Mouse (Mus musculus): ENCODE results near the gene Dzip1. TPM values are rescaled to one million over a fixed set of nuclear protein-coding genes. Genes with fewer than 3 reads are reported as not detected.

The Dzip1 gene
- polyA plus RNA-seq, 1 experiment: 47.2 TPM

GRCm38 (mm10) chr14:118937533-118938492, 12.6 kb upstream of the Dzip1 start, which contains the start of gene Dnajc3:
TSS of gene Dnajc3 (plus strand) at chr14:118937976.
- H3K36me3 ChIP-seq (ENCODE audit: control insufficient read depth, insufficient read depth, low read length, poor library complexity, severe bottlenecking): no peaks in the 10 kb centered on the region
- H3K4me3 ChIP-seq (ENCODE audit: low read depth, low read length): peak within 1 kb of the TSS; percentile 70
- peaks cover 7% of the 10 kb centered on the region for H3K4me1 ChIP-seq (ENCODE audit: control insufficient read depth, insufficient read depth, low read length)
- H3K27me3 ChIP-seq (ENCODE audit: control insufficient read depth, insufficient read depth, low read length, poor library complexity, severe bottlenecking): no peaks in the 10 kb centered on the region
- H3K9me3 ChIP-seq (replicated peaks; ENCODE audit: control insufficient read depth, insufficient read depth, low read length, poor library complexity, severe bottlenecking): no peaks in the 10 kb centered on the region
- H3K9ac ChIP-seq (ENCODE audit: low read depth, poor library complexity, severe bottlenecking): peak within 1 kb of the TSS; percentile 96
- 0 out of 2 replicates have a peak within 1 kb of the TSS, but pooled peaks have one; percentile 13 for H3K27ac ChIP-seq (ENCODE audit: insufficient read depth, low read length)
- TF ChIP-seq EP300 (IDR thresholded peaks at IDR 0.05; ENCODE audit: insufficient read depth, low read depth, low read length) (no peak), POLR2A (IDR thresholded peaks at IDR 0.05; ENCODE audit: insufficient read depth, low read length) (peak; percentile 13)

- Histone ChIP-seq H3K4me3 (ENCODE audit: low read depth, low read length) (peak overlapping the region; percentile 66), H3K9ac (ENCODE audit: low read depth, poor library complexity, severe bottlenecking) (peak overlapping the region; percentile 96), H3K27me3 (ENCODE audit: control insufficient read depth, insufficient read depth, low read length, poor library complexity, severe bottlenecking) (no peaks in the 10 kb centered on the region), H3K4me1 (ENCODE audit: control insufficient read depth, insufficient read depth, low read length) (peaks cover 7% of the 10 kb centered on the region), H3K9me3 (replicated peaks; ENCODE audit: control insufficient read depth, insufficient read depth, low read length, poor library complexity, severe bottlenecking) (no peaks in the 10 kb centered on the region), H3K27ac (ENCODE audit: insufficient read depth, low read length) (0 out of 2 replicates have a peak overlapping the region, but pooled peaks have one; percentile 13), H3K36me3 (ENCODE audit: control insufficient read depth, insufficient read depth, low read length, poor library complexity, severe bottlenecking) (no peaks in the 10 kb centered on the region)
- TF ChIP-seq CTCF (IDR thresholded peaks at IDR 0.05; ENCODE audit: low read depth, low read length) (no peak), EP300 (IDR thresholded peaks at IDR 0.05; ENCODE audit: insufficient read depth, low read depth, low read length) (no peak), POLR2A (IDR thresholded peaks at IDR 0.05; ENCODE audit: insufficient read depth, low read length) (no peak)
Measured at GRCm38 (mm10) chr14:118936952-118937351, 11.7 kb upstream of the Dzip1 start.

- no peak overlapping the region for H3K9ac ChIP-seq (ENCODE audit: low read depth, poor library complexity, severe bottlenecking)
- no peaks in the 10 kb centered on the region for H3K27me3 ChIP-seq (ENCODE audit: control insufficient read depth, insufficient read depth, low read length, poor library complexity, severe bottlenecking)
- no peaks in the 10 kb centered on the region for H3K36me3 ChIP-seq (ENCODE audit: control insufficient read depth, insufficient read depth, low read length, poor library complexity, severe bottlenecking)
- no peak for TF ChIP-seq CTCF (IDR thresholded peaks at IDR 0.05; ENCODE audit: low read depth, low read length)
- TF ChIP-seq EP300 (IDR thresholded peaks at IDR 0.05; ENCODE audit: insufficient read depth, low read depth, low read length): no peak
- TF ChIP-seq POLR2A (IDR thresholded peaks at IDR 0.05; ENCODE audit: insufficient read depth, low read length): no peak
- H3K27ac ChIP-seq (ENCODE audit: insufficient read depth, low read length): no peak overlapping the region
- H3K4me1 ChIP-seq (ENCODE audit: control insufficient read depth, insufficient read depth, low read length): peaks cover 7% of the 10 kb centered on the region
- H3K9me3 ChIP-seq (replicated peaks; ENCODE audit: control insufficient read depth, insufficient read depth, low read length, poor library complexity, severe bottlenecking): no peaks in the 10 kb centered on the region
- no peak overlapping the region for H3K4me3 ChIP-seq (ENCODE audit: low read depth, low read length)
Measured at GRCm38 (mm10) chr14:118936236-118936635, 11.0 kb upstream of the Dzip1 start.

- Histone ChIP-seq H3K36me3 (ENCODE audit: control insufficient read depth, insufficient read depth, low read length, poor library complexity, severe bottlenecking) (no peaks in the 10 kb centered on the region), H3K27me3 (ENCODE audit: control insufficient read depth, insufficient read depth, low read length, poor library complexity, severe bottlenecking) (no peaks in the 10 kb centered on the region), H3K27ac (ENCODE audit: insufficient read depth, low read length) (no peak overlapping the region), H3K4me1 (ENCODE audit: control insufficient read depth, insufficient read depth, low read length) (peaks cover 7% of the 10 kb centered on the region), H3K4me3 (ENCODE audit: low read depth, low read length) (no peak overlapping the region), H3K9ac (ENCODE audit: low read depth, poor library complexity, severe bottlenecking) (no peak overlapping the region), H3K9me3 (replicated peaks; ENCODE audit: control insufficient read depth, insufficient read depth, low read length, poor library complexity, severe bottlenecking) (no peaks in the 10 kb centered on the region)
- no peak for TF ChIP-seq POLR2A (IDR thresholded peaks at IDR 0.05; ENCODE audit: insufficient read depth, low read length)
- no peak for TF ChIP-seq CTCF (IDR thresholded peaks at IDR 0.05; ENCODE audit: low read depth, low read length)
- TF ChIP-seq EP300 (IDR thresholded peaks at IDR 0.05; ENCODE audit: insufficient read depth, low read depth, low read length): no peak
Measured at GRCm38 (mm10) chr14:118934686-118935085, 9.4 kb upstream of the Dzip1 start.

GRCm38 (mm10) chr14:118932956-118933355, 7.7 kb upstream of the Dzip1 start:
- TF ChIP-seq CTCF (IDR thresholded peaks at IDR 0.05; ENCODE audit: low read depth, low read length) (no peak), EP300 (IDR thresholded peaks at IDR 0.05; ENCODE audit: insufficient read depth, low read depth, low read length) (no peak), POLR2A (IDR thresholded peaks at IDR 0.05; ENCODE audit: insufficient read depth, low read length) (no peak)
- Histone ChIP-seq H3K27ac (ENCODE audit: insufficient read depth, low read length) (no peak overlapping the region), H3K4me3 (ENCODE audit: low read depth, low read length) (no peak overlapping the region), H3K9me3 (replicated peaks; ENCODE audit: control insufficient read depth, insufficient read depth, low read length, poor library complexity, severe bottlenecking) (no peaks in the 10 kb centered on the region), H3K36me3 (ENCODE audit: control insufficient read depth, insufficient read depth, low read length, poor library complexity, severe bottlenecking) (no peaks in the 10 kb centered on the region), H3K4me1 (ENCODE audit: control insufficient read depth, insufficient read depth, low read length) (peaks cover 7% of the 10 kb centered on the region), H3K27me3 (ENCODE audit: control insufficient read depth, insufficient read depth, low read length, poor library complexity, severe bottlenecking) (no peaks in the 10 kb centered on the region), H3K9ac (ENCODE audit: low read depth, poor library complexity, severe bottlenecking) (no peak overlapping the region)

- no peak overlapping the region for H3K4me3 ChIP-seq (ENCODE audit: low read depth, low read length)
- H3K36me3 ChIP-seq (ENCODE audit: control insufficient read depth, insufficient read depth, low read length, poor library complexity, severe bottlenecking): no peaks in the 10 kb centered on the region
- no peak overlapping the region for H3K9ac ChIP-seq (ENCODE audit: low read depth, poor library complexity, severe bottlenecking)
- H3K27ac ChIP-seq (ENCODE audit: insufficient read depth, low read length): no peak overlapping the region
- TF ChIP-seq CTCF (IDR thresholded peaks at IDR 0.05; ENCODE audit: low read depth, low read length) (no peak), EP300 (IDR thresholded peaks at IDR 0.05; ENCODE audit: insufficient read depth, low read depth, low read length) (no peak), POLR2A (IDR thresholded peaks at IDR 0.05; ENCODE audit: insufficient read depth, low read length) (no peak)
- no peaks in the 10 kb centered on the region for H3K27me3 ChIP-seq (ENCODE audit: control insufficient read depth, insufficient read depth, low read length, poor library complexity, severe bottlenecking)
- no peaks in the 10 kb centered on the region for H3K9me3 ChIP-seq (replicated peaks; ENCODE audit: control insufficient read depth, insufficient read depth, low read length, poor library complexity, severe bottlenecking)
- peaks cover 7% of the 10 kb centered on the region for H3K4me1 ChIP-seq (ENCODE audit: control insufficient read depth, insufficient read depth, low read length)
Measured at GRCm38 (mm10) chr14:118931181-118931580, 5.9 kb upstream of the Dzip1 start.

Measured in ES-Bruce4 (cell line).